Mouse (Mus musculus) ovary, adult 18-20 months (tissue): ENCODE measurements around the gene Borcs6.
A peak's percentile ranks its signal among the peaks of the same experiment; 100 is the strongest.

Source experiments
- DNase-seq: peaks from one replicate; pipeline ENCODE4 v3.0.0; 2022; ENCODE audit warnings: low spot score, mixed read lengths

Borcs6 gene

DNA sequence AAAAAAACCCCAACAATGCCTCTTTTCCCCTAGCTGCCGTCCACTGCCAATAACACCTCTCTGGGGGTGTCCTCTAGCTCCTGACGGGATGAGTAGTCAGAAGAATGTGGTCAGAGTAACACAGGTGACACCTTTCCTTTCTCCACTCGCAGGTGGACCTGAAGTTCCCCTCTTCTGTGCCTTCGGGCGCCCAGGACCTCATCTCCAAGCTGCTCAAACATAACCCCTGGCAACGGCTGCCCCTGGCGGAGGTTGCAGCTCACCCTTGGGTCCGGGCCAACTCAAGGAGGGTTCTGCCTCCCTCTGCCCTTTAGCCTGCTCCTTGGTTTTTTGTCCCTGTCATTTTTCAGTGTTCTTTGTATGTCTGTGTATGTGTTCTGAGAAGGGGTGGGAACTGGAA lies 8.8 kb upstream of the Borcs6 start:
- no peak for DNase-seq

DNA sequence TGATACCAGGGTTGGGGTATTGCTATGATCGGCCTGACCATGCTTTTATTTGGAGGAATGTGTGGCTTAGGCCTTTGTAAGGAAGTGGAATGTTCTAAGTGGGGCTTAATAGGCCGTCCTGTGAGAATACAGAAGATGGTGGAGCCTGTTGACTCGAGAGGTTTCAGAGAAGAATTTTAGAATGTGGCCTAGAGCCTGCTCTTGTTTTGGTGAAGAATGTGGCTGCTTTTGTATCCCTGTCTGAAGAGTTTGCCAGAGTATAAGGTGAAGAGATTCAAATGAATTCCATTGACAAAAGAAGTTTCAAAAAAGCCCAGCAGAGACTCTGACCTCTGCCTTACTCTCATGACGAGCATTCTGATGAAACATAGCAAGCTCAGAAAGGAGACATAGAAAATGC lies 7.7 kb upstream of the Borcs6 start:
- DNase-seq: no peak

DNA sequence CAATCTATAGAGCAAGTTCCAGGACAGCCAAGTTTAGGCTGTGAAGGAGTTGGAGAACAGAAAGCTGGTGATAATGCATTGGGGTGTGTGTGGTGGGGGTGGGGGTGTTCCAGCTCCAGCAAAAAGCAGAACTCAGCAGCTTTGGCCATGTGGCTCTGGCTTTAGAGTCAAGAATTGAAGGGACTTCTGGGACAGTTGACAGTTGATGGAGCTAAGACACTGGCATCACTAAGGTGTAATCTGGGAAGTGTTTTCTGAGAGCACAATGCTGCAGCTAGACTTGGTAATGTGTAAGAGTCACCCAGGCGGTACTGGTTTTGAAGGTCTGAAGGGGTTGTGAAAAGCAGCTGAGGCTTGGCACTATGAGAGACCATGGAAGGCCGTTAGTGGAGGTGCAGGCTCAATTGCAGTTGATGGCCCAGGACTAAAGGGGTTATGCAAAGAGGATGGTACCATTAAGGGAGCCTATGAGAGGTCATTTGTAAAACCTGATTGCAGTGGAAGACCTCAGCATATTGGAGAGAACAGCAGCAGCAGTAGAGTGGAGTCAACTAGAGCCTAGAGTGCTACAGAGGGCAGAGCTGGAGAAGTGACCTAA lies 6.6 kb upstream of the Borcs6 start:
- DNase-seq: no peak

DNA sequence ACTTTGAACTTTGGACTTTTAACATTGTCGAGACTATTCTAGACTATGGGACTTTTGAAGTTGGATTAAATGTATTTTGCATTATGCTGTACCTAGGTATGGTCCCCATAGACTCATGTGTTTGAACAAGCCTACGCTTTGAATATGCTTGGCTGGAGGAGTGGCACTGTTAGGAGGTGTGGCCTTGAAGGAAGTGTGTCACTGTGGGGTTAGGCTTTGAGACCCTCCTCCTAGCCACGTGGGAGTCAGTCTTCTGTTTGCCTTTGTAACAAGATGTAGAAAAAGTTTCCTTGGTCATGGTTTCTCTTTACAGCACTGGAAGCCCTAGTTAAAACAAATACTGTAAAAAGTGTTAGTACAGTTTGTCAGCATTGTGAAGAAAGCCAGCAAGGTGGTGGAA lies 5.7 kb upstream of the Borcs6 start:
- DNase-seq: no peak

DNA sequence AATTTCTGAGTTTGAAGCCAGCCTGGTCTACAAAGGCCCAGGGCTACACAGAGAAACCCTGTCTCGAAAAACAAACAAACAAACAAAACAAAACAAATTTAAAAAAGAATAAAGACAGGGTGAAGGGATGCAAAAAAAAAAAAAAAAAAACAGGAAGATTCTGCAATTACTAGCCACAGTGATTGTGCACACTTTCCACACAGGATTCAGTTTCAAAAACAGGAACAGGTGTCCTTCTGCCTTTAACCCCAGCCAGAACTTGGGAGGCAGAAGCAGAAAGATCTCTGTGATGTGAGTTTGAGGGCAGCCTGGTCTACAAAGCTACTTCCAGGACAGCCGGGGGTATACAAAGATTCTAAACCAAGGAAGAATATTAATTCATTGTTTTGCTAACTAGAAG lies 1.3 kb upstream of the Borcs6 start:
- no peak for DNase-seq

DNA sequence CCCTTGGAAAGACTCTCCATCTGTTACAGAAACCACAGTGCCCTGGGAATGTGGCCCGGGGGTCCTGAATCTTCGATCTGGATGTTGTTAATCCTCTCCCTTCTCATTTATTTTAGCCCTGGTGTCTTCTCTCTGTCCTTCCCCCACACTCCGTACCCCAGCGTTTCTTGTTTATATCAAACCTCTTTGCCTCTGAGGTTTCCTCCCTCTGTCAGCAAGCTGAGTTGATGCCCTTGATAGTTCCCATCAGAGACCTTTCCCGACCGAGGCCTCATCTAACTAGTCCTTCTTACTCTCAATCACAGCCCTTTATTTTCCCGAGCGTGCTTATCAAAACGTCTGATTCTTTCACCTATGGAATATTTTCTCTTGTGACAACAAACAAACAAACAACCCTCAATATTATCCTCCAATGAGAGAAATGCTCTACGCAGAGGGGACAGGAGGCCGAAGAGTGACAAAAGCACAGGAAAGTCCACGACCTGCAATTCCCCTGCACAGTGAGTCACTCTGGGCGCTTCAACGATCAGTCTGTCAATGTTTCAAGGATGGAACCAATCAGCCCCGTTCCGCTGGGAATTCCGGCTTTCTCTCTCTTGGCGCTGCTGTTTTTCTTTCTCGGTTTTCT lies 674 bp upstream of the Borcs6 start:
- no peak for DNase-seq

DNA sequence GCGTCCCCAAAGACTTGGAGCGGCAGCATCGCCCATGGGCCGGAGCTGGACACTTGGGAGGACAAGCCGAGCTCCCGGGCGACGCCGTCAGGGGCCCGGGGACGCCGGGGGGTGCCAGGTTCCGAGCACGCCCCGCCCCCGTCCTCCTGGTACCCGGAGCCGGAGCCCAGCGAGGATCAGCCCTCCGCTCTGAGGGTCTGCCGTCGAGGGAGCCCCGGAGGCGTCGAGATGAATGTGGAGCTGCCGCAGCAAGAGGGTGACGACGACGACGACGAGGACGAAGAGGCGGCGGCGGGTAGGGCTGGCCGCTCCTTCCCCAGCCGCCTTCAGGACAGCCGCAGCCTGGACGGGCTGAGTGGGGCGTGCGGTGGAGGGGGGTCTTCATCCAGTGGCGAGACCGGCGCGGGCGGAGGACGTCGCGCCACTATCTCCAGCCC lies 476 bp downstream of the Borcs6 start:
- no peak for DNase-seq

DNA sequence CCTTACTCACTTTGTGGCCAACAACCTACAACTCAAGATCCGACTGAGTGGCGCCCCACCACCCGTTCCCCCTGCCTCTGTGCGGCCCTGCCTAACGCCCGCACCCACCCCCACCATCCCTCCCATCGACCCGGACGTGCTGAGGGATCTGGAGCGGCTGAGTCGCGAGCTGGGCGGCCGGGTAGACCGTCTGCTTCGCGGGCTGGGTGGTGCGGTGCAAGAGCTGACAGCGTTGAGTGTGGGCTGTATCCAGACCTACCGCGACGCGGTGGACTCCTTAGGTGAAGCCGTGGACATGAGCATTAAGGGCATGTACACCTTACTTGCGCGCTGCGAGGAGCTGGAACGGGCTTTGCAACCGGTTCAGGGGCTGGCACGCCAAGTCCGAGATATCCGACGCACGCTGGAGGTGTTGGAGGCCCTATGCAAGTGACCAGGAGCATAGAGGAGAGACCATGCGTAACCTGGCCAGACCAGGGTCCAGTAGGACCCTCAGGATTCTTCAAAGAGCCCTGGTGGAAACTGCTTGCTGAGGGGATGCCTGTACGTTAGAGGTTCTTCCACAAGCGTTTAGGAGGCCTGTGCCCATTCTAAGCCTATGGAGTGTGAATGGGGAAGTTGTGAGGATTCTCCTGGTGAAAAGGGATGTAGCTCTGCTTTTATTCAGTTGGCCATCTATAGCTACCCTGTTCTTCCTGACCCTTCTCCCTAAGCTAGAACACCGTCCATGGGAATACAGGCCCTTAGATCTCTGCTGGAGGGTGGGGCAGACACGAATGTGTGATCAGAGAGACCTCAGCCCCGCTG lies 1.1 kb downstream of the Borcs6 start:
- no peak for DNase-seq

DNA sequence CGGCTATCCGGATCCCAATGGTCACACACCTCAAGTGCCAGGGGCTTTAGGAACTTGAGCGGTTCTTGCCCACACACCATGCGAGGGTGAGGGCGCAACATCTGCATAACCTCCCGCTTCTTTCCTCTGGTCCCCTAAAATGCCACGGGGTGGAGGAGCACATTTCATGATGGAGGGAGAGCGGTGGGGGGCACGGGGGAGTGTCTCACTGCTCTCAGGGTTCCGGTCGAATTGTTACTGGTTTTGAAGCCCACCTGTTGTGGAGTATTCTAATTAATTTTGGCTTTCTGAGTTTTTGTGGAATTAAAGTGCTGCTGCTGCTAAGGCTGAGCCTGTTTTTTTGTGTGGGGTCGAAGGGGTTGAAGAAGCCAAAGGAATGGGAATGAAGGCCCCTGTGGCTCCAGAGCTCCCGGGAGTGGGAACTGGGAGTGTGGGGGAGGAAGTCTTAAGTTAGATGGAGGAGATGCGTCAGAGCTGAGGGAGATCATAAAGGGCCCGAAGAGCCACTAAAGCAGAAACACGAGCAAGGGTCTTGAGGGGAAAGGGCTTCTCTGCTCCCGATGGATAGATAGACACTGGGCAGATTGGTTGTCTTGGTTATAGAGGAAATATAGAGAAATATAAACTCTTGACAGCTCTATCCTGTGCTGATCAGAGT lies 1.9 kb downstream of the Borcs6 start:
- DNase-seq: no peak

DNA sequence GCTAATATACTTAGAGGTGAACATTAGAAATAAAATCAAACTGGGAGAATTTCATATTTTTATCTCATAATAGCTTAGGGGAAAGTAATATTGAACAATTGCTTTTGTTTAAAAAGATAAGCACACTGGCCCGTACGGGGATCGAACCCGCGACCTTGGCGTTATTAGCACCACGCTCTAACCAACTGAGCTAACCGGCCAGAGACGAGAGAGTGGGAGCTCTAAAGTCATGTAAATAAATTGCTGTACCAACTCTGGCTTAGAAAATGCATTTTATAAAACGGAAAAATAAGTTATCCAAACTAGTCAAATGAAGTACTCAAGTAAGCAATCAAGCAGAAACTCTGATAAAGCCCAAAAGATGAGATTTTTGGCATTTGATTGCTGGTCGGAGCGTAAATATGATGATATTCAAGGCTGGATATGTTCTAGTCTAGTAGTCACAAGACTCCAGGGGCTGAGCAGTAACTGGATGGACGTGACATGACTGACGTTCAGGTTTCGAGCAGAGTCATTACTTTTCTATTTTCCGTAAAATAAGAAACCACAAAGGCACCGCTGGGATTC lies 2.8 kb downstream of the Borcs6 start:
- no peak for DNase-seq

DNA sequence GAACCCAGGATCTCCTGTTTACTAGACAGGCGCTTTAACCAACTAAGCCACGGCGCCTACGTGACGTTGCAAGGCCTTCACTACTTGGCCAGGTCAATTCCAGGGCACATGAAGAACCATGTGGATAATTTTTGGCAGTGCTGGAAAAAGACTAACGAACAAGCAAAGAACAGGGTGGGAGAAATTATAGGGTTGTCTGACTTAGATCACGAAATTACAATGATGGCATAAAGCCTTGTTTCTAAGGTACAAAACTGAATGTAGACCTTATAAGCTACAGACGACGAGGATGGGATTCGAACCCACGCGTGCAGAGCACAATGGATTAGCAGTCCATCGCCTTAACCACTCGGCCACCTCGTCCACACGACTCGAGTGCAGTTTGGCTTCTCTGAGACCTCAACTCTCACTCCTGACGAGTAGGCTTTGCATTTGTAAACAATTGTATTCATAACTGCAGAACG lies 3.3 kb downstream of the Borcs6 start:
- peak; percentile 88 for DNase-seq

DNA sequence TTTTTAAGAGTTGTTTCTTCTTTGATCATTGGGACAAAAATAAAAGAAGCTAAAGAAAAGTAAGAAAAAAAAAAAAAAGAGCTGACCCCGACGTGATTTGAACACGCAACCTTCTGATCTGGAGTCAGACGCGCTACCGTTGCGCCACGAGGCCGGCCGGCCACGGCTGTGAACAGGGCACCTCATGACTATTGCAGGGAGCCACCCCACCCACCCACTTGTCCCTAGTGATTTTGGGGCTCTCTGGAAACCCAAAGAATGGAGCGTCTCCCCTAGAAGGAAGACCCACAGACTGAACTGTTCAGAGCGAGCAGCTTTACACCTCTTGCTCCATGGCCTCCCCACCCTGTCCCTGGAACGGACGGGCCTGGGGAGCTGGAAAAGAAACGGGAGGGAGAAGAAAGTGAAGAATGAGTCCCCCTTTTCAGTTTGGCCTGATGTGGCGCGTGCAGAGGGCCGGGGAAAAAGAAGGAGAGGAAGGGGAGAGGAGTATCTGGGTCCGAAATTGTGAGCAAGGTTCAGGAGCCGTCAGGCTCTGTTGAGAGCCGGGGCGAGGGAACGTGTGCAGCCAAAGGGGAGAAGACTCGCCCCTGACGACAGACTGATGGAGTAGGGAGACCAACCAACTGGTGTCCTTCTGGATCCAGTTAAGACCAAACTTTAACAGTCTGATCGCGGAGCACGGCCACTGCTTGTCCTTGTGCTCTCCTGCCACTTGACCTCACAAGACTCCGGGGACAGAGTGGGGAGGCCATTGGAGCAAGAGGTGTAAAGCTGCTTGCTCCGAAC lies 4.1 kb downstream of the Borcs6 start:
- no peak for DNase-seq

DNA sequence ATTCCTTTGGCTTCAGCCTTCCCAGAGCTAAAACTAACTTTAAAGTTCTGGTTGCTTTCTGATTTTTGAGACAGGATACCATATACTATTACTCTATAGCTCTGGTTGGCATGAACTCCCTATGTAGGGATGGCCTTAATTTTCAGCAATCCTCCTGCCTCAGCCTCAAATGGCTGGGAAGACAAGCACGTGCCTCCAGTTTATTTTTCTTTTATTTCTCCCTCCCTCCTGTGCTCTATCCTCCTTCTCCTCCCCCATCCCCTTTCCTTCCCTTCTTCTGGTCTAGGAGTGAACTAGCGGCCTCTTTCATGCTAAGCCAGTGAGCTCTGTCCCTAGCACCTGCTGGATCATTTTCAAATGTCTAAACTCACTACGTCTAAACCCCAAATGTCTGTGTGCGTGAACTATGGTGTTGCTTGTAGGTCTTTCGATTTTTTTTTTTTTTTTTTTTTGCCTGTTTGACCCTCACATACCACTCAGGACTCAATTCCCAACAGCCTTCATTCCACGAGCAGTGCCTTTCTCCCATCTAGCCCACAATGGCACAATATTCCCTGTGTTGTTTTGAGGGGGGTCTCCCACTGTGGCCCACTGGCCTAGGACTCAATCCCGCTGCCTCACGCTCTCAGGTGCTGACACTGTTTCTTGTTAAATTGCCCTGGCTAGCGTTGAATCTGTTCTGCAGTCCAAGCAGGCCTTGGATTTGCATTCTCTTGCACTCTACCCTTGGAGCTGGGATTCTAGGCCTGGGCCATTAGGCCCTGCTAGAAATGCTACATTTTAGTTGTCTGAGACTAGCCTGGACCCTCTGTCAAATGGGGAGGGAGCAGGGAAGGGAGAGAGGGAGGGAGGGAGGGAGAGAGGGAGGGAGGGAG lies 5.0 kb downstream of the Borcs6 start:
- DNase-seq: no peak

DNA sequence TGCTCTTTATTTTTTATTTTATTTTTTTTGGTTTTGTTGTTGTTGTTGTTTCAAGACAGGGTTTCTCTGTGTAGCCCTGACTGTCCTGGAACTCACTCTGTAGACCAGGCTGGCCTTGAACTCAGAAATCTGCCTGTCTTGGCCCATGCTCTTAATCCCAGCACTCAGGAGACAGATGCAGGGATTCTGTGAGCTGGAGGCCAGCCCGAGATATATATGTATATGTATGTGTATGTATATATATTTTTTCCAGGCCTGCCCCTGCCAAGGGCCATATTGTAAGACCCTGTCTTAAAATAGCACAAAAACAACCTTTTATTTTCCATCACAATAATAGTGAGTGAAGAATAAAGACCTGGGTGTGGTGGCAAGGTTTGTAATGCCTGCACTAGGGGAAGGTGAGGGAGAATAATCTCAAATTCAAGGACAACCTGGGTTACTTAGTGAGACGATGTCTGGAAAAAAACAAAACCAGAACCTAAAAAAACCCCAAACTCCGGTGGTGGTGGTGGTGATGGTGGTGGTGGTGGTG lies 5.9 kb downstream of the Borcs6 start:
- DNase-seq: no peak

DNA sequence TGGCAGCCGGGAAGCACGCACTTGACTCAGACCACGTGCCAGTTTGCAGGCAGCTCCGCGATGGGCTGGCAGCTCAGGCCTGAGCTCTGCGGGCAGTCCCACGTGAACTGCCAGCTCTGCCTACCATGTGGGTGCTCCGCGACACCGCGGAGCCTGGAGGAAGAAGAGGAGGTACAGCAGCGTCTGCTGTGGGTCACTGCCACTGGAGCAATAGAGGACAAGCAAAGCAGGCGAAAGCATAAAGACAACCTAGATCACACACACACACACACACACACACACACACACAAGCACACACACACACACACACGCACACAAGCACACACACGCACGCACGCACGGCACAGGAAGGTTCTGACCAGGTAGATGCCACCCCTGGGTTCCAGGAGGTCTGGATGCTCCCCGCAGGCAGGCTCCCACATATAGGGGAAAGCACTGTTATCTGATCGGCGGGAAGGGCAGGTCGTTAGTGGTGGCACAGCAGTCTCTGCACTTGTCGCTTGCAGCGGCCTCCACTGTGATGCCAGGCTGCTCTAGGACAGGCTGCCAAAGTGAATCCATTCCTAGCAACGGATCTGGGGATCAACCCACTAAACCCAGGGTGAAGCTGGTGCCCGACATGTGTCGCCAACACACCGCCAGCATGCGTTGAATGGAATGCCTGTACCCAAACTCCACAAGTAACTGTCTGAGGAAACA lies 6.8 kb downstream of the Borcs6 start:
- peak; percentile 39 for DNase-seq

DNA sequence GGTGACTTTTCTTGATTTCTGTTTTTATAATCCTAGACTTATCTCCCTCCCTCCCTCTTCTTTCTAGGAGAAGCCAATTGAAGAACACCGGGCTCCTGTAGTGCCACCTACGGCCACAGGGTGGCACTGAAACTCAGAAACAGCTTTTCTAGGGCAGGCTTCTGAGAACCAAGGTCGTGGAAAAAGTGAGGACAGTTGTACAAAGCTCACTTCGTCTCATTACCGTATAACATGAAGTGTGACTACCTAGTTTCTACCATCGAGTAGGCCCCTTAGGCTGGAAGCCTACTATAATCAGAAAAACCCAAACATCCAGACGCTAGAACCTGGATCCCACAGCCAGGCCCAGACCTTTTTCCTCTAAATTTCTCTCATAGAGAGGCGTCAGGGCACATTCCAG lies 7.4 kb downstream of the Borcs6 start:
- peak; percentile 79 for DNase-seq

DNA sequence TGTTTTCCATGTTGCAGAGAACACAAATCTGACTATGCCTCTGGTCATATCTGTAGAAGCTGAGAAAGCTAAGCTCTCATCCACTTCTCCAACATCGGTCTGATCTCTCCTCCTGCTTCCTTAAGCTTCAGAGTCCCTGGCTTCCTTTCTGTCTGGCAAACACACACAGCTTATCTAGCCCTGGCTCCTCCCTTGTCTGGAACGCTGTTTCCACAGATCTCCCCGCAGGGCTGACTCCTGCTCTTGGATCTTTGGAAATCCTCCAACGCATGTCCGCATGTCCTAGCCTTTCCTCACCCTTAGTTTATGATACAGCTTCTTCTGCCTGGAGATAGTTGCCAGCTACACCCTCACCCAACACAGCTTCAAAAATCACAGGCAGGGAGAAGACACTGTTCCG lies 8.1 kb downstream of the Borcs6 start:
- DNase-seq: peak; percentile 74

DNA sequence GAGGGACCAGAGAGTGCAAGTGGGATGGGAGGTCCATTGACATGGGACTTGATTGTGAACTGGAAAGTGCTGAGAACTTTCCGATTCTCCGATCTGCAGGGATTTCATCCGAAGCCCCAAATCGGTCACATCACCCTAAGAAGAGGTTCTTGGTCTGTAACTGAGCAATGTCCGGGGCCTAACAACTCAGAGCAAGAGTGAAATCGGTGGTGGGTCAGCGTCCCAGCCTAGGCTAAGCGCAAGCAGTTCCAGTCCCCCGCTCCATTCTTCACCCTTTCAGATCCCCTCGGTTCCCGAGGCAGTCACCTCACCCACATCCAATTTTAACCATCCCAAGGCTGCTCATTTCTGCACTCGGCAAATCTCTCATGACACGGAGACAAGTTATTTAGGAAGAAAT lies 10.6 kb downstream of the Borcs6 start:
- no peak for DNase-seq

DNA sequence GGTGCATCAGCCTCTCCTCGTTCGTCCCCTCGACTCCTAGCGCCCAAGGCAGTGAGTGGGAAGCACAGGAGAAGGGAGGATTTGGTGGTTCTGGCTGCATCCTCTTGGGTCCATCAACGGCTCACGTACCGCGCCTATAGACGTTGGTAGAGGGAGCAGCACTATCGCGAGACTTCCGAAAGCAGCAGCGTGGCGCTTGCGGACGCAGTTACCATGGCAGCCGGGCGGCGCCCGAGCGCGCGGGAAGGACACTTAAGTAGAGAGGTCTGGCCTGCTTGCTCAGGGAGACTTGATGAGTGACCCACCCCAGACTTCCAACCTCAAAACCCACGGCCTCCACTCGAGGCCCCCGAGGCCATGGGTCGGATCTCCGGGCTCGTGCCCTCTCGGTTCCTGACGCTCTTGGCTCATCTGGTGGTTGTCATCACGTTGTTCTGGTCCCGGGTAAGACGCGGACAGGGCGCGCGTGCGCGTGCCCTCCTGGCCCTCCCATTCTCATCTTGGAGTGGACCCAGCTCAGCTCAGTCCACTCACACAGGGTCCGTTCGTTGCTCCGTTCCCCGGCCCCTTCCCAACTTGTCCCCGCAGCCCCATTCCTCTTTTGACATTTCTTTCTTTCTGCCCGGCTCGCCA lies 11.2 kb downstream of the Borcs6 start, which contains the start of gene Tmem107:
Tmem107 (plus strand) TSS at position 217 of the 633 bp plus-strand sequence.
- DNase-seq: peak; percentile 91
